Mouse (Mus musculus) hindbrain, embryonic 14.5 days (tissue): ENCODE measurements around the gene Sobp. TPM values are rescaled to one million over a fixed set of nuclear protein-coding genes. Genes with fewer than 3 reads are reported as not detected.
A peak's percentile ranks its signal among the peaks of the same experiment; 100 is the strongest.

ENCODE experiments used
- ATAC-seq: fragments of 200-750 bp; cut with Nextera tagmentation; 2 replicates; pipeline ENCODE4 v1.8.0; 2017; ENCODE audit warnings: moderate number of reproducible peaks, mild to moderate bottlenecking, moderate TSS enrichment, moderate library complexity; ENCODE audit not compliant: low FRiP score
- DNase-seq: peaks from one replicate; pipeline ENCODE4 v3.0.0-alpha.2; 2015; ENCODE audit warnings: low spot score
- H3K27ac ChIP-seq: fragments of 300-500 bp; sonication (generic); 2 replicates; pipeline ENCODE4 v1.5.1; 2014; ENCODE audit warnings: mild to moderate bottlenecking, moderate library complexity
- H3K27me3 ChIP-seq: fragments of 300-500 bp; sonication (generic); 2 replicates; pipeline ENCODE4 v1.6.1; 2014; ENCODE audit warnings: mild to moderate bottlenecking, low read length, mixed read lengths; ENCODE audit not compliant: control insufficient read depth, insufficient read depth
- H3K36me3 ChIP-seq: fragments of 300-500 bp; sonication (generic); replicated peaks from 2 replicates; pipeline ENCODE4 v1.6.1; 2014; ENCODE audit not compliant: control insufficient read depth, insufficient read depth
- H3K4me1 ChIP-seq: fragments of 300-500 bp; sonication (generic); replicated peaks from 2 replicates; pipeline ENCODE4 v1.6.1; 2014; ENCODE audit warnings: antibody characterized with exemption, low read length, mixed read lengths; ENCODE audit not compliant: control insufficient read depth, insufficient read depth
- H3K4me2 ChIP-seq: fragments of 300-500 bp; sonication (generic); replicated peaks from 2 replicates; pipeline ENCODE4 v1.6.1; 2014; ENCODE audit warnings: mild to moderate bottlenecking, moderate library complexity
- H3K4me3 ChIP-seq: fragments of 300-500 bp; sonication (generic); replicated peaks from 2 replicates; pipeline ENCODE4 v1.5.1; 2014; ENCODE audit warnings: mild to moderate bottlenecking, low read length
- H3K9ac ChIP-seq: fragments of 300-500 bp; sonication (generic); 2 replicates; pipeline ENCODE4 v1.6.1; 2014
- H3K9me3 ChIP-seq: fragments of 300-500 bp; sonication (generic); 2 replicates; pipeline ENCODE4 v1.6.1; 2016; ENCODE audit warnings: low read length; ENCODE audit not compliant: control insufficient read depth
- WGBS: fragments of 180-500 bp; shearing (Covaris S2); extraction: QIAGEN DNeasy Blood & Tissue Kit; methylation state at CpG from one replicate; pipeline ENCODE4 v1.1.7; 2014; 5-methylcytosine and 5-hydroxymethylcytosine counted together
- polyA plus RNA-seq: library from polyadenylated mRNA; unstranded; fragments of >200 nt; fragmentation: Nextera tagmentation; extraction: Ambion mirVana; gene quantifications from 2 replicates; pipeline ENCODE4 v1.2.1, GENCODE M21; 2014

The Sobp gene
- 16.0 and 16.8 TPM in 2 replicates for polyA plus RNA-seq

DNA sequence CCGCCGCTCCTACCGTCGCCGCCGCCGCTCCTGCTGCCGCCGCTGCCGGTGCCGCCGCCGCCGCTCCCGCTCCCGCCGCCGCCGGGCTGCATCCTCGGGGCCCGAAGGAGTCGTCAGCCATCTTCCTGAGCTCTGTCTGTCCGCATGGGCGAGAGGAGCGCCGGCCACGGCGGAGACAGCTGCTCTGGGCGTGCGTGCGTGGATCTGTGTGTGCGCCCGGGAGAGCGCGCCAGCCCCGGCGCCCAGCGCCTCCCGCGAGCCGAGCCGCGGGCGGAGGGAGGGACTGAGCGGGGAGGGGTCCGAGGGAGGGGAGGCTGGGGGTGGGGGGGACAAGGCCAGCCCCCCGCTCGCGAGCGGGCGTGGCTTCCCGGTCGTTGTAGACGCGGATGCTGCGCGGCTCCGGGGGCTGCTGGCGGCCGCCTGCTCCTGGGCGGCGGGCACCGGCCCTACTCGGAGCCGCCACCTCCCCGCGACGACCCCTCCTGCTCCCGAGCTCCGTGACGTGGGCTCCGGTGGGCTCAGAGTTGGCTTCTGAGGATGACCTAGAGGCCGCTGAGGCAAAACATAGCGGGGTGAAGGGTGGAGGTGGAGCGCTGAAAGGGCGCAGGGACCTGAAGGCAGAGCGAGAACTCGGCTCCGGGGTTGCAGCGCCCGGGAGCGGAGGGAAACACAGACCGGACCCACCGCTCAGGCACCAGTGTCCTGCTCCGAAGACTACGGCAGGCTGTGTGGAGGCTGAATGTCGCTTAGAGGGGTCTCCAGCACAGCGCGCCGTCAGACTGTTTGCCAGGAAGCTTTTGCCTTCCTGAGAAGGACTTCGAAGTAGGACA, at the start of gene Sobp, which contains the start of gene 9030612E09Rik:
TSS of gene Sobp (minus strand) at position 205 of the 830 bp plus-strand sequence.
TSS of gene 9030612E09Rik (plus strand) at position 379 of the 830 bp plus-strand sequence.
- Histone ChIP-seq H3K4me3 (peak within 1 kb of the TSS; percentile 76), H3K36me3 (no peaks in the 10 kb centered on the region), H3K27me3 (no peaks in the 10 kb centered on the region), H3K27ac (peak within 1 kb of the TSS; percentile 98), H3K4me1 (peaks cover 35% of the 10 kb centered on the region), H3K9ac (peak within 1 kb of the TSS; percentile 96), H3K9me3 (no peaks in the 10 kb centered on the region), H3K4me2 (peak within 1 kb of the TSS; percentile 74)
- WGBS, result under 1% methylated on average over 71 of the region's 91 CpGs
- ATAC-seq, result peak; percentile 90
- peak; percentile 83 for DNase-seq

DNA sequence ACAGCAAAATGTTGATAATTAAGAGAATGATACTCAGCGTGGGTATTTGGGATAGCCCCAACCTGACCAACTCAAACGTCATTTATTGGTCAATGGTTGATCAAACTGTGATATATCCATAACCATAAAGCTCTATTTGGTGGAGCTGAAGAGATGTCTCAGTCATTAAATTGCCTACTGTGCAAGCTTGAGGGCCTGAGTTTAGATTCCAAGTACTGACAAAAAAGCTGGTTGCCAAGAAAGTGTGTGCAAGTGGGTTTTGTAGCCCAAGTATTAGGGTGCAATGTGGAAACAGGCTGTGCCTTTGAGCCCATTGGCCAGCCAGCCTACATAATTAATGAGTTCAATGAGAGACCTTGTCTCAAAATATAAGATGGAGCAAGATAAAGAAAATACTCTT, 49.1 kb upstream of the Sobp start:
- H3K9ac ChIP-seq, result no peak overlapping the region
- 88% methylated on average over 2 of the region's 2 CpGs for WGBS
- H3K27ac ChIP-seq, result no peak overlapping the region
- DNase-seq (no peak), ATAC-seq (no peak)
- no peaks in the 10 kb centered on the region for H3K36me3 ChIP-seq
- H3K4me3 ChIP-seq, result no peak overlapping the region
- H3K4me2 ChIP-seq, result no peak overlapping the region
- H3K4me1 ChIP-seq, result peaks cover 16% of the 10 kb centered on the region
- no peaks in the 10 kb centered on the region for H3K27me3 ChIP-seq
- no peaks in the 10 kb centered on the region for H3K9me3 ChIP-seq

DNA sequence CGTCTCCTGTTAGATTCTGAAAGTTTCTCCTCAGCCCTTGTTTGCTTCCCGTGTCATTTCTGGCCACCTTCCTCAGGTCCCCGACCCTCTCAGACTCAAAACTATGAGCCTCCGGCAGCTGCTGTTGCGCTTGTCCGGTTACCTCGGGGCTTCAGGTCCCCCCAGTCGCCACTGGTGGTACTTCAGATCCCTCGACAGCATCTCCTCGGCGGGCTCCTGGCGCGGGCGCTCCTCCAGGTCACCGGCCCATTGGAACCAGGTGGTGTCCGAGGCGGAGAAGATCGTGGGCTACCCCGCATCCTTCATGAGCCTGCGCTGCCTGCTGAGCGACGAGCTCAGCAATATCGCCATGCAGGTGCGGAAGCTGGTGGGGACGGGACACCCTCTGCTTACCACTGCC, 47.3 kb upstream of the Sobp start:
- peak overlapping the region; percentile 81 for H3K4me3 ChIP-seq
- WGBS, result under 1% methylated on average over 25 of the region's 25 CpGs
- no peaks in the 10 kb centered on the region for H3K9me3 ChIP-seq
- no peak for DNase-seq
- H3K36me3 ChIP-seq, result no peaks in the 10 kb centered on the region
- H3K4me2 ChIP-seq, result peak overlapping the region; percentile 86
- H3K27ac ChIP-seq, result peak overlapping the region; percentile 58
- peak; percentile 54 for ATAC-seq
- H3K9ac ChIP-seq, result peak overlapping the region; percentile 65
- peaks cover 16% of the 10 kb centered on the region for H3K4me1 ChIP-seq
- H3K27me3 ChIP-seq, result no peaks in the 10 kb centered on the region

DNA sequence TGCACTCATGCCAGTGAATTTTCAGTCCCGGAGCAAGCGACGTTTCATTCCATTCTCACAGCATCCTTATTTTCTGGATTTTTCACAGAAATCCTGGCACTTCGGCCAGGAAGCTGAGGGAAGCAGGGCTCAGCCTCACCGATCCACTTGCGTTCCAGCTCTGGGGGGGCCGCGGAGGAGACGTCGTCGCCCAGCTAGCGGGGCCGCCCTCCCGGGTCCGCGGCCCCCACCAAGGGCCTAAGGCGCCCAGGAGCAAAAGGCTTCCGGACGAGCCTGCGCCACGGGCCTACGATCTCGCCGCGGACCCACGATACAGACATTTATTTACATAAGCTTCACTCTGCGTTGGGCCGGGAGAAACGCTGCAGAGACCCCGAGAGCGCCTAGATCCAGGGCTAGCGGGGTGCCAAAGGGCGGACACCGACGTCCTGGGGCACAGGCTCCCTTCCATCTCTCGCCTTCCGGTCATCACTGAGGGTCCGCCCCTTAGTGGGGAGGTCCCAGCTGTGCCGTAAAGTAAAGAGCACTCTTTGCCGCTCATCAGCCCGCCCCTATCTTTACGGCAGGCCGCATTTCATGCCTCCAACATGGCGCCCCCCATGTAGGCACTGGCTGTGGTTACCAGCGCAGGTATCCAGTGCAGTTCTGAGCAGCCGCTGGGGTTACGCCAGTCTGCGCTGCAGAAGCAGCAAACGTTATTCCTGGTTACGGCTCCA, 46.7 kb upstream of the Sobp start, which contains the start of gene Pdss2:
TSS of gene Pdss2 (plus strand) at position 577 of the 716 bp plus-strand sequence.
- Histone ChIP-seq H3K27me3 (no peaks in the 10 kb centered on the region), H3K9ac (peak within 1 kb of the TSS; percentile 97), H3K4me1 (peaks cover 16% of the 10 kb centered on the region), H3K27ac (peak within 1 kb of the TSS; percentile 95), H3K4me2 (peak within 1 kb of the TSS; percentile 86), H3K4me3 (peak within 1 kb of the TSS; percentile 81), H3K9me3 (no peaks in the 10 kb centered on the region), H3K36me3 (no peaks in the 10 kb centered on the region)
- peak; percentile 97 for ATAC-seq
- DNase-seq, result peak; percentile 90
- WGBS, result under 1% methylated on average over 50 of the region's 50 CpGs

DNA sequence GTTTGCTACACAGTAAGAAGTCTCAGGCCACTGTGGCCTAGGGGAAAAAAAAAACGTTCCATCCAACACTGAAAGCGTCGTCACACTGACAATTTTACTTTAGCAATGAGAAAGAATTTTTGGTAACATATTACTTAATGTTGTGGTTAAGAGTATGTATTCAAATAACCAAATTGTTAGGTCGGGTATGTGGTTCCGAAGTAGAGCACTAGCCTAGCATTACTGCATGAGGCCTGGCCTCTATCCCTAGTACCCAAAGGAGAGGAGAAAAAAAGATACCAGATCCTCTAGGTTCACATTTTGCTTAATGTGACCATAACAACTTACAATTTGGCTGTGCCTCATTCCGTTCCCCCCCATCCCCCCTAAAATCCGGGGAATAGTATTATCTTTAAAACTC, 46.1 kb upstream of the Sobp start:
- no peak for ATAC-seq
- 20% methylated on average over 7 of the region's 7 CpGs for WGBS
- DNase-seq, result peak; percentile 27

DNA sequence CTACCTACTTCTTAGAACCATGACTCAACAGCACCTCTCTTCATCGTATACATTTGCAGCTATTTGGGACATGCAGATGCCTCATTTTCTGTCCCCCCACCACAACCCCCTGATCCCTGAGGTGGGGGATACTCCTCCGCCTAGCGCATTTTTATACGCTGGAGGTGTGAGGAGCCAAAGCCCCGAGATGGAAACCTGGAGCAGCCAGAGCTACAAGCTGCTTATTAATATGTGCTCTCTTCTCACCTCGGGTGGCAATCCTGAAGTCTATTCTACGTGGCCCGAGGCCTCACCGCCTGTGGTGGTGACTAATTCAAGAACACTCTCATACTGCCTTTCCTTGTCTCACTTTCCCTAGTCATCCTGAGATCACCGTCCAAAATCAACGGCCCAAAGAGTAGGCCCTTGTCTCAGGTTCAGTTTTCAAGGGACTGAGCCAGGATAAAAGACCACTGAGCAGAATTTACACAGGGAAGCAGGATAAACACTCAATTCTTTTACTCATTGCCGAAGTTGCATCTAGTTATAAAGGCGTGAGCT, 43.1 kb upstream of the Sobp start:
- Histone ChIP-seq H3K9ac (no peak overlapping the region), H3K4me1 (peaks cover 12% of the 10 kb centered on the region), H3K27ac (no peak overlapping the region), H3K4me2 (no peak overlapping the region), H3K36me3 (no peaks in the 10 kb centered on the region), H3K27me3 (no peaks in the 10 kb centered on the region), H3K4me3 (no peak overlapping the region), H3K9me3 (no peaks in the 10 kb centered on the region)
- DNase-seq (no peak), ATAC-seq (no peak)
- 94% methylated on average over 13 of the region's 13 CpGs for WGBS

More for the DNA sequence above, 46.1 kb upstream of the Sobp start:
- Histone ChIP-seq H3K36me3 (no peaks in the 10 kb centered on the region), H3K4me3 (peak overlapping the region; percentile 81), H3K9ac (peak overlapping the region; percentile 97), H3K4me1 (peaks cover 16% of the 10 kb centered on the region), H3K27me3 (no peaks in the 10 kb centered on the region), H3K27ac (peak overlapping the region; percentile 95), H3K9me3 (no peaks in the 10 kb centered on the region), H3K4me2 (peak overlapping the region; percentile 86)

DNA sequence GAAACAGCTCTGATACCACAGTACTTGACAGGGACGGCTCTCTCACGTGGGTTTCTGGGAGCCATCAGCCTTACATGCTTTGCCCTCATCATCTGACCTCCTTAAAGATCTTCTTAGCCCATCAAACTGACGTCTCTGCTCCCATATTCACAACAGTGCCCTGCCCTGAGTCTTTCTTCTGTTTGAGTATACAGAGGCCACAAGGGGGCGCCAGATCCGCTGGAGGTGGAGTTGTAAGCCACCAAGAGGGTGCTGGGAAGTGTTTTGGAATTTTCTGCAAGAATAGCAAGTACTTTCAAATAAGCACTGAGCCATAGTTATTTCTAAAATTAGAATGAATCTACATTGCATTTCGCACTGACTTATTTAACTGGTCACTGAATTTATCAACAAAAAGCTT, 37.5 kb upstream of the Sobp start:
- WGBS, result 28% methylated on average over 6 of the region's 6 CpGs
- no peak overlapping the region for H3K4me2 ChIP-seq
- H3K27me3 ChIP-seq, result no peaks in the 10 kb centered on the region
- no peak for DNase-seq
- no peak overlapping the region for H3K27ac ChIP-seq
- no peaks in the 10 kb centered on the region for H3K4me1 ChIP-seq
- 0 out of 2 replicates have a peak, but pooled peaks cover 4% of the 10 kb centered on the region for H3K9me3 ChIP-seq
- H3K9ac ChIP-seq, result no peak overlapping the region
- H3K36me3 ChIP-seq, result no peaks in the 10 kb centered on the region
- no peak overlapping the region for H3K4me3 ChIP-seq
- no peak for ATAC-seq

DNA sequence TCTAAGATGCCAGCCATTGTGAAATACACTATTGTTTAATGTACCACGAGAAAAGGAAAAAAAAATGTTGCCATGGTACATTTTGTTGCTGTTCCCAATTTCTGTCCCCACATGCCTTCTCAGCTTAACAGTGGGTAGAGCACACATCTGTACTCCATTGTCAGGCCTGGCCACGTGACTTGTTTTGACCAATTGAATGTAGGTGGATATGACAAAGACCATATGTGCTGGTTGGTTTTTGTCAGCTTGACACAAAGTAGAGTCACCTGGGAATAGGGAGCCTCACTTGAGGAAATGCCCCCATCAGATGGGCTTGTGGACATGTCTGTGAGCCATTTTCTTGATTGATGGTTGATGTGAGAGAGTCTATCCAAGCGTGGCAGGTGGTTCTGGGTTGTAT, 29.5 kb upstream of the Sobp start:
- DNase-seq (no peak), ATAC-seq (no peak)
- H3K4me3 ChIP-seq, result no peak overlapping the region
- 0 out of 2 replicates have a peak, but pooled peaks cover 4% of the 10 kb centered on the region for H3K9me3 ChIP-seq
- 80% methylated on average over 3 of the region's 3 CpGs for WGBS
- no peaks in the 10 kb centered on the region for H3K27me3 ChIP-seq
- no peaks in the 10 kb centered on the region for H3K4me1 ChIP-seq
- no peak overlapping the region for H3K27ac ChIP-seq
- no peaks in the 10 kb centered on the region for H3K36me3 ChIP-seq
- no peak overlapping the region for H3K9ac ChIP-seq
- H3K4me2 ChIP-seq, result no peak overlapping the region

DNA sequence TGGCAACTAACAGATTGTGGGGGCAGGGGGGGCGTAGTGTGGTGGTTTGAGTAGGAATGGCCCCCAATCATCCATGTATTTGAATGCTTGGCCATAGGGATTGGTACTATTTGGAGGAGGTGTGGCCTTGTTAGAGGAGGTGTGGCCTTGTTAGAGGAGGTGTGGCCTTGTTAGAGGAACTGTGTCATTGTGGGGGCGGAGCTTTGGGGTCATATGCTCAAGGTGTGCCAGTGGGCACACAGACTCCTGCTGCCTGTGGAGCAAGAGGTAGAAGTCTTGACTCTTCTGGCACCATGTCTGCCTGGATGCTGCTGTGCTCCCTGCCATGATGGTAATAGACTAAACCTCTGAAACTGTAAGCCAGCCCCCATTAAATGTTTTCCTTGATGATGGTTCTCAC, 25.9 kb upstream of the Sobp start:
- Histone ChIP-seq H3K27me3 (no peaks in the 10 kb centered on the region), H3K4me3 (no peak overlapping the region), H3K9ac (no peak overlapping the region), H3K27ac (no peak overlapping the region), H3K36me3 (no peaks in the 10 kb centered on the region), H3K4me1 (no peaks in the 10 kb centered on the region), H3K9me3 (no peaks in the 10 kb centered on the region), H3K4me2 (no peak overlapping the region)
- no peak for DNase-seq
- WGBS, result 88% methylated on average over 2 of the region's 2 CpGs
- ATAC-seq, result no peak
